Mouse (Mus musculus): Measurements from ENCODE around the gene Rab25. TPM values are rescaled to one million over a fixed set of nuclear protein-coding genes. Genes with fewer than 3 reads are reported as not detected.

Rab25 gene
- polyA plus RNA-seq, 1 experiment from 2014 or later, result 0.49 TPM

DNA sequence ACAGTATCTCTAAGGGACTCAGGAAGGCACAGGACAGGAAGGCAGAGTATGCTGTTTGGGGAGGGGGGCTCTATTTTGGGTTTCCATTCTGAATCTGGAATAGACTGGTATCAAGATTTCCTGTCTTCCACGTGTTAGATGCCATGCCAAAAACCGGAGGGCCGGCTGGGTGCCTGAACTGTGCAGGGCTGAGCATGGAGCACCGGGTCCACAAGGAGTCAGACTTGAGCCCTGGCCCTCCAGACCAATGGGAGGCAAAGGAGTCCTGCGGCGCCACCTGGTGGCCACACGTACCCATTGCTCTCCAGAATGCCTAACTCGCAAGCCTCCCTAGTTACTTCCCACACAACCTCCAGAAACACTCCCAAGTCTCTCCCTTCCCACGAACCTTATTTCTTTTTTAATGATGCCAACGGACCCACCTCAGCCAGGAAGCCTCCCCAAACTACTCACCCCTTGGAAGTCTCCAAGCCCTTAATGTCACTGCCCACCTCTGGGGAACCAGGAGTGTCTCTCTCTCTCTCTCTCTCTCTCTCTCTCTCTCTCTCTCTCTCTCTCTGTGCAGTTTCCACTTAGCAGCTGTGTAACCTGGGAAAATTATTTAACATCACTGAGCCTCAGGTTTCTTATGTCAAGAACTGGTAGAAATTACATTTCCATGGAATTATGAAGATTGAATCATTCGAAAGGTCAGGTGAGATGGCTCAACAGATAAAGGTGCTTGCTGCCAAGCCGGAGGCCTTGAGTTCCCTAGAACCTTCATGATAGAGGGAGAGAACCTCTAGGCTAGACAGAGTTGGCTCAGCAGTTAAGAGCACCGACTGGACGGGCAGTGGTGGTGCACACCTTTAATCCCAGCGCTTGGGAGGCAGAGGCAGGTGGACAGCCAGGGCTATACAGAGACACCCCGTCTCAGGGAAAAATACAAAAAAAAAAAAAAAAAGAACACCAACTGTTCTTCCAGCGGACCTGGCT lies 21.7 kb downstream of the Rab25 start:
- H3K27ac ChIP-seq (replicated peaks), result peak overlapping the region; percentile 24; the same call in 1 of the 2 replicates
- WGBS, result 34% methylated on average over 17 of the region's 17 CpGs
- peak; percentile 92 for DNase-seq (ENCODE audit: low spot score)
- H3K27me3 ChIP-seq (ENCODE audit: low read depth, poor library complexity, severe bottlenecking), result no peaks in the 10 kb centered on the region
- H3K36me3 ChIP-seq, result peaks cover 34% of the 10 kb centered on the region
- H3K9me3 ChIP-seq (replicated peaks), result no peaks in the 10 kb centered on the region
- H3K4me3 ChIP-seq, result peak overlapping the region; percentile 34; the same call in 1 of the 2 replicates
- peaks cover 57% of the 10 kb centered on the region for H3K4me1 ChIP-seq

DNA sequence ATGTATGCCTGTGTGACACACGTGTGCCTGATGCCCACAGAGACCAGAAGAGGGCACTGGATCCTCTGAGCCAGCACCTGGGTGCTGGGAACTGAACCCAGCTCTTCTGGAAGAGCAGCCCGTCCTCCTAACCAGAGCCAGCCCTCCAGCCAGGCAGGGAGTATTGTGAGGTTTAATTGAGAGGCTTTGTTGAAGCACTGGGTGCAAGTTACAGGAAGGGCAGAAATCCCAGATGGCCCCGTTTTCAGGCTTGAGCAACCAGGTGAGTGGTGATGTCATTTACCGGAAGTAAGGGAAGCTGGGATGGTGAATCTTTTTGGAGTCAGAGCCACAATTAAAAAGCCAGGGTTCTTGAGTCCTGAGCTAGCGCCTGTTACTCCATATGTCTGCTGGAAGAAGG lies 23.1 kb downstream of the Rab25 start:
- 91% methylated on average over 5 of the region's 5 CpGs for WGBS
- Histone ChIP-seq H3K4me3 (no peak overlapping the region), H3K27ac (replicated peaks) (no peak overlapping the region), H3K4me1 (peaks cover 48% of the 10 kb centered on the region), H3K9me3 (replicated peaks) (no peaks in the 10 kb centered on the region), H3K27me3 (ENCODE audit: low read depth, poor library complexity, severe bottlenecking) (no peaks in the 10 kb centered on the region), H3K36me3 (peaks cover 34% of the 10 kb centered on the region)
- no peak for DNase-seq (ENCODE audit: low spot score)

DNA sequence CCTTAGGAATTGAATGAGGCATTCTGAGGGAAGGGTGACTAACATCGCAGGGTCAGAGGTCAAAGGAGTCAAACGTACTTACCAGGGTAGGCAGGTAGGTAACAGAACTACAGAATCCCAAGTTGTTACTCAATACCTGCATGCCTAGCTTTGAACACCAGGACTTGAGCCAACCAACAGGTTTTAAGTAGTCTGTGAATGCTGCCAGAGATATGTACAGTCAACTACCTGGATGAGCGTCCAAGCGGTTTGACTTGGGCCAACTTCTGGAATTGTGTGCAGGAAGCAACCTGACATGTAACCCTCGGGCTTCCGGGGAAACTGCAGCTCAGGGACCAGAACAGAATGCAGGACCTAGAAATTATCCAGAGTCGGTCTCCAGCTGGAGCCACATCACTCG lies 25.1 kb downstream of the Rab25 start:
- H3K4me1 ChIP-seq, result peaks cover 28% of the 10 kb centered on the region
- no peak overlapping the region for H3K4me3 ChIP-seq
- no peak for DNase-seq (ENCODE audit: low spot score)
- H3K9me3 ChIP-seq (replicated peaks), result no peaks in the 10 kb centered on the region
- H3K27me3 ChIP-seq (ENCODE audit: low read depth, poor library complexity, severe bottlenecking), result no peaks in the 10 kb centered on the region
- no peak overlapping the region for H3K27ac ChIP-seq (replicated peaks)
- WGBS, result 94% methylated on average over 8 of the region's 8 CpGs
- peaks cover 34% of the 10 kb centered on the region for H3K36me3 ChIP-seq

GRCm38 (mm10) chr3:88521803-88522331 lies 26.2 kb downstream of the Rab25 start:
- Histone ChIP-seq H3K27ac (replicated peaks) (no peak overlapping the region), H3K36me3 (peaks cover 29% of the 10 kb centered on the region)
- 37% methylated on average over 9 of the region's 9 CpGs for WGBS

DNA sequence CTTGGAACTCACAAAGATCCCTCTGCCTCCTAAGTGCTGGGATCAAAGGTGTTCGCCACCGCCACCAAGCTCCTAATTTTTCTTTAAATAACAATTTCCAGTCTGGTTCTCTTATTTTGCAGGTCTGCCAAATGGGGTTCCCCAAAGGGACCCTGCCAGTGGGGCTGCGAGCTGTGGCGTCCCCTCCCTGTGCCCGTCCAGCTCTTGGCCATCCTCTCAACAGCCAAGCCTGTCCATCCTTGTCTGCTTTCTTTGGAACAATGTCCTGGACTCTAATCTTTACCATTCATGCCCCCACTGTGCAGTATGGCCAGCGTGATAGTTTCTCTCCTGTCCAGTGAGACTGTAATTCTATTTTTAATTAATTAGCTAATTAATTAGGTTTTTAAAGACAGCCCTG lies 26.9 kb downstream of the Rab25 start:
- H3K9me3 ChIP-seq (replicated peaks), result no peaks in the 10 kb centered on the region
- WGBS, result 92% methylated on average over 6 of the region's 6 CpGs
- H3K4me1 ChIP-seq, result peaks cover 9% of the 10 kb centered on the region
- H3K27me3 ChIP-seq (ENCODE audit: low read depth, poor library complexity, severe bottlenecking), result no peaks in the 10 kb centered on the region
- no peak for DNase-seq (ENCODE audit: low spot score)
- H3K36me3 ChIP-seq, result peaks cover 29% of the 10 kb centered on the region
- no peak overlapping the region for H3K4me3 ChIP-seq
- no peak overlapping the region for H3K27ac ChIP-seq (replicated peaks)

More at GRCm38 (mm10) chr3:88521803-88522331, 26.2 kb downstream of the Rab25 start:
- no peak overlapping the region for H3K4me3 ChIP-seq
- peaks cover 16% of the 10 kb centered on the region for H3K4me1 ChIP-seq
- H3K27me3 ChIP-seq (ENCODE audit: low read depth, poor library complexity, severe bottlenecking), result no peaks in the 10 kb centered on the region
- DNase-seq (ENCODE audit: low spot score), result peak; percentile 77
- H3K9me3 ChIP-seq (replicated peaks), result no peaks in the 10 kb centered on the region

DNA sequence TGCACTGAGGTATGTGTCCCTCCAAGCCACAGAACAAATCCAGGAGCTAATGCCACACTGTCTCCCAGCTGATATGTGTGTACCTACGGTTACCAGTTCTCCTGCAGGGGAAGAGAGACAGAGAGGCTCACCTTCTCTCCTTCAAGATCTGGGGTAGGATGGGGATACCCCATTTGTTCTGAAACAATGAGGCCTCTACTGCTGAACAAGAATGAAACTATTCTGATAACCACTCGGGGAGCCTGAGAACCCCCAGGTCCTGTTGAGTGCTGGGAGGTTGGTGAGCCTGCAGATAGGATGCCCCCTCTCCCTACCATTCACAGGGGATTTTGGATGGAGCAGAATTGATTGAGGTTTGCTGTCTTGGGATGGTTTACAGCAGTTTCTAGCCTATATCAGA lies 28.0 kb downstream of the Rab25 start:
- Histone ChIP-seq H3K4me3 (no peak overlapping the region), H3K27me3 (ENCODE audit: low read depth, poor library complexity, severe bottlenecking) (no peaks in the 10 kb centered on the region), H3K27ac (replicated peaks) (no peak overlapping the region), H3K36me3 (peaks cover 26% of the 10 kb centered on the region), H3K4me1 (0 out of 2 replicates have a peak, but pooled peaks cover 3% of the 10 kb centered on the region), H3K9me3 (replicated peaks) (no peaks in the 10 kb centered on the region)
- 90% methylated on average over 2 of the region's 2 CpGs for WGBS
- no peak for DNase-seq (ENCODE audit: low spot score)

DNA sequence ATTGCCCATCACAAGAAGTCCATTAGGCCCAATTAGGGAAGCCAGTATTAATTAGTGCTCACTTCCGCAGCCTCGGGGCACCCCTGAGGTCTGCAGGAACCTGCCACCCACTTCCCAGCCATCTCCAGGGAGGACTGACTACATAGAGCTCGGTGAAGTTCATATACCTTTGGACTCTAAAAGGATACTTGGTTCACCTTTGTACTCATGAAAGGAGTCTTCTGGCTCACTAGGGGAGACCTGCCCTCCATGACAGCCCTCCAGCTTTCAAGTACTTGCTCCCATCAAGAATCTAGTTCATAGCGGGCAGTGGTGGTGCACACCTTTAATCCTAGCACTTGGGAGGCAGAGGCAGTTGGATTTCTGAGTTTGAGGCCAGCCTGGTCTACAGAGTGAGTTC lies 29.7 kb downstream of the Rab25 start:
- H3K9me3 ChIP-seq (replicated peaks), result no peaks in the 10 kb centered on the region
- H3K4me3 ChIP-seq, result no peak overlapping the region
- peaks cover 14% of the 10 kb centered on the region for H3K4me1 ChIP-seq
- no peak for DNase-seq (ENCODE audit: low spot score)
- 91% methylated on average over 4 of the region's 4 CpGs for WGBS
- H3K27ac ChIP-seq (replicated peaks), result no peak overlapping the region
- H3K27me3 ChIP-seq (ENCODE audit: low read depth, poor library complexity, severe bottlenecking), result no peaks in the 10 kb centered on the region
- peaks cover 10% of the 10 kb centered on the region for H3K36me3 ChIP-seq

DNA sequence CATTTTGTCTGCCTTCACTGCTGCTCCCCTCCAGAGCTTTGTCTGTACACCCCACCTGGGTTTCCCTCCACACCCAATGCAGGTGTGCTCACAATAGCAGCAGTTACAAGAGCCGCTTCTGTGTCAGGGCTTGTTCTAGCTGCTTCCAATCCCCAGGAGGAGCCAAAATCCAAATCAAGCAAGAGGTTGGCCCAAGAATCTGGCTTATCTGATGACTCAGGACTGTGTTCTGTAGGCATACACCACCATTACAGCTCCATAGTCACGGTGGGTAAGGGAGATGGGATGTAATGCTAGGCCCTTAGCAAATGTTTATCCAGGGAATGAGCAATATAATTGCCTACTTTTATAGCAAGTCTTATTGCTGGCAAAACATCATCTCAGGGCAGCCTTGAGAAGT lies 31.7 kb downstream of the Rab25 start:
- Histone ChIP-seq H3K27me3 (ENCODE audit: low read depth, poor library complexity, severe bottlenecking) (no peaks in the 10 kb centered on the region), H3K4me3 (no peak overlapping the region), H3K9me3 (replicated peaks) (no peaks in the 10 kb centered on the region), H3K4me1 (peaks cover 31% of the 10 kb centered on the region), H3K36me3 (no peaks in the 10 kb centered on the region), H3K27ac (replicated peaks) (no peak overlapping the region)
- WGBS, result 84% methylated on average over 2 of the region's 2 CpGs
- DNase-seq (ENCODE audit: low spot score), result no peak

- no peak overlapping the region for H3K27ac ChIP-seq (replicated peaks)
- WGBS, result 93% methylated on average over 2 of the region's 2 CpGs
- H3K4me3 ChIP-seq, result no peak overlapping the region
- H3K27me3 ChIP-seq (ENCODE audit: low read depth, poor library complexity, severe bottlenecking), result no peaks in the 10 kb centered on the region
- H3K4me1 ChIP-seq, result peaks cover 41% of the 10 kb centered on the region
- no peaks in the 10 kb centered on the region for H3K9me3 ChIP-seq (replicated peaks)
- H3K36me3 ChIP-seq, result no peaks in the 10 kb centered on the region
- no peak for DNase-seq (ENCODE audit: low spot score)
Observed at GRCm38 (mm10) chr3:88515095-88515386, 33.1 kb downstream of the Rab25 start.

- Histone ChIP-seq H3K9me3 (replicated peaks) (no peaks in the 10 kb centered on the region), H3K36me3 (no peaks in the 10 kb centered on the region), H3K4me3 (no peak overlapping the region), H3K27me3 (ENCODE audit: low read depth, poor library complexity, severe bottlenecking) (no peaks in the 10 kb centered on the region), H3K27ac (replicated peaks) (no peak overlapping the region), H3K4me1 (peaks cover 46% of the 10 kb centered on the region)
- DNase-seq (ENCODE audit: low spot score), result no peak
- WGBS, result 86% methylated on average over 10 of the region's 10 CpGs
Observed at GRCm38 (mm10) chr3:88514231-88515094, 33.6 kb downstream of the Rab25 start.

- H3K4me3 ChIP-seq, result 0 out of 2 replicates have a peak overlapping the region, but pooled peaks have one; percentile 4
- H3K27me3 ChIP-seq (ENCODE audit: low read depth, poor library complexity, severe bottlenecking), result no peaks in the 10 kb centered on the region
- WGBS, result 82% methylated on average over 7 of the region's 7 CpGs
- no peaks in the 10 kb centered on the region for H3K36me3 ChIP-seq
- peak overlapping the region; percentile 69; the same call in 1 of the 2 replicates for H3K27ac ChIP-seq (replicated peaks)
- DNase-seq (ENCODE audit: low spot score), result no peak
- H3K9me3 ChIP-seq (replicated peaks), result no peaks in the 10 kb centered on the region
- peaks cover 50% of the 10 kb centered on the region for H3K4me1 ChIP-seq
Observed at GRCm38 (mm10) chr3:88513546-88514115, 34.5 kb downstream of the Rab25 start.

DNA sequence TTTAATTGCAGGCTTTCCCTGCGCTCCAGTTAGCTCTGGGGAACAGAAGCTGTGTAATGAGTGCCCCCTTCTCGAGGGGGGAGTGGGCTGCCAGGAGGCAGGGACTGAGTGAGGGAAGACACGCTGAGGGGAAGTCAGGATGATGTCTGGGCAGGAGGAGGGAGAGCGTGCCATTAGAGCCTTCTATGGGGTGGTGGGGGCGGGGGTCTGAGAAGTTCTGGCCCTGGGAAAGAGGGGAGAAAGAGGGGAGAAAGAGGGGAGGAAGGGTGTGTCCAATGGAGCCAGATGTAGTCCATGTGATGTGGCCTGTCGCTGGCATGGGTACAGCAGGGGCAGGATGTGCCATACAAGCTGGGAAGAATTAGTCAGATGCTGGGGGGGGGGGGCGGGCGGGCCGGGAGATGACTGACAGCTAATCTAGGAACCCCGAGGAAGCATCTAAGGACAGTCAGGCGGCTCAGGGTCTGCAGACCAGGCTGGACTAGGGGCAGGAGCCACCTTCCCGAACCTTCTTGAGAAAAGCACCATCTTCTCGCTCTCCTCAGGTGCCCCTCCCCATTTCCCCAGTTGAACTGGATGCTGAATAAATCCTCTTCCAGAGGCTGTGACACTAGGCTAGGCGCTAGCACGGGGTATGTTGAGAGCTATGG lies 35.1 kb downstream of the Rab25 start:
- peak overlapping the region; percentile 69 for H3K27ac ChIP-seq (replicated peaks)
- no peaks in the 10 kb centered on the region for H3K9me3 ChIP-seq (replicated peaks)
- peaks cover 50% of the 10 kb centered on the region for H3K4me1 ChIP-seq
- no peak for DNase-seq (ENCODE audit: low spot score)
- peak overlapping the region; percentile 4; the same call in 1 of the 2 replicates for H3K4me3 ChIP-seq
- H3K36me3 ChIP-seq, result no peaks in the 10 kb centered on the region
- no peaks in the 10 kb centered on the region for H3K27me3 ChIP-seq (ENCODE audit: low read depth, poor library complexity, severe bottlenecking)
- WGBS, result 56% methylated on average over 15 of the region's 15 CpGs

All from midbrain, embryonic 10.5 days (tissue).